Mouse (Mus musculus): ENCODE measurements around the gene Ly6g6f.
"Not testable (repeated sequence)": the region's sequence is repeated elsewhere in the genome, so short reads cannot be mapped to it uniquely, and the experiment has no call there.

The Ly6g6f gene

DNA sequence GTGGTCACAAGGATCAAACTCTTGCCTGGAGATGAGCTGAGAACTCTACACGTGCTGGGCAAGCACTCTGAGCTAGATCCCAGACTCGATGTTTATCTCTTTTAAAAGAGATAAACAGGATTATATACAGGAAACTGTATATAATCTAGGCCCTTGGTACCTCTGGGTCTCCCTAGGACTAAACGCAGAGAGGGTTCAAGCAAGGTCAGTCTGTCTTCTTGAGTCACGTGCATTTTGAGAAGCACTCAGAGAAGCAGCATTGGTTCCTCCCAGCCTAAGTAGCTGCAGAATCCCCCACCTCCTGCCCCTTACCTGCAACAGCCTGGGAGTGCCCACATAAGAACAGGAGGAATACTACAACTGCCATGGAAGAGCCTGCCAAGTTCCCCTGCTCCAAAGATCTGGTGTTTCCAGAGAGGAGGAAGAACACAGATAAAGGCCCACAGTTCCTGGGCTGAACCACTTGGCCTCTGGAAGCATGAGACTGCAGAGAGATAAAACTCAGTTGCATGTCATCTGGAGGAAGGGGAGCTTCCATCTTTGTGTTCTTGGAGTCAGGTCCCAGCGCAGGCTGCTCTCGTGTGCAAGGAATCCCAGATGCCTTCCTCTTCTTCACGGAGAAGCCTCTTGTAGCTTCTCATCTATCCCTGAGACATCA, at the start of gene Ly6g6f:
Gene Ly6g6f, minus strand, starts transcription at position 403 of the 658 bp plus-strand sequence.
- no peak for DNase-seq (ENCODE audit: low spot score in 2 of 2)

DNA sequence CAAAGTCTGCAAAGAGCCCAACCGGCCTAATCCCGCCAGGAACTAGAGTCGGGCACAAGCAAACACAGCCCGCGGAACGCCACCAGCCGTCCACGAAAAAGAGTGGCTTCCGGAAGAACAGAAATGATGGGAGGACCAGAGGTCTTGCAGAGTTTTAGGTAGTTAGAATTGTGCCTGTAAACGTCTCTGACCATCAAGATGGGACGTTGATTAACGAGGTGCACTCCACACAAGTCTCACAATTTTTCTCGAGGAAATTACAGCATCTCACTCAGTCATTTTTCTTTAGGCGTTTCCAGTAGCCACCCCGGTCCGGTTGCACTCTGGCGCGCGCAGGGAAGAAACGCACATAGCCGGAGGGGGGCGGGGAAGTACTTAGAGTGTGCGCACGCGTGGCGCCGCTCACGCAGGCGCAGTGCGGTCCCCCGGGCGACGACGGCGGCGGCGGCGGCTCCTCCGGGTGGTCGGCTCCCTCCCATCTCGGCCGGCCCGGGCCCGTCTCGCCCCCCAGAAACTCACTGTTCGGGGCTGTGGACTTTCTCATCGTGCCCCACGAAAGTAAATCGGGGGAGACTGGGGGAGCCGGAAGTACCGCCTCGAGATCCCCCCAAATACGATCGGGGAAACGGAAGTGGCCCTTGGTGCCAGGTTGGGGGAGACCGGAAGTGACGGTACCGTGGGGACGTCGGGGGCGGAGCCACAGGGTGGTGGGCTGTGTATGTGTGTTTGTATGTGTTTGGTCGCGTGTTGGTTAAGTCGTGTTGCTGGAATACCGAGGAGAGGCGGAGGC, 49.6 kb upstream of the Ly6g6f start, which contains the start of gene Bag6:
Gene Bag6, plus strand, starts transcription at position 378 of the 790 bp plus-strand sequence.
- peak; percentile 87 to 89 for DNase-seq (ENCODE audit: low spot score in 2 of 2)

DNA sequence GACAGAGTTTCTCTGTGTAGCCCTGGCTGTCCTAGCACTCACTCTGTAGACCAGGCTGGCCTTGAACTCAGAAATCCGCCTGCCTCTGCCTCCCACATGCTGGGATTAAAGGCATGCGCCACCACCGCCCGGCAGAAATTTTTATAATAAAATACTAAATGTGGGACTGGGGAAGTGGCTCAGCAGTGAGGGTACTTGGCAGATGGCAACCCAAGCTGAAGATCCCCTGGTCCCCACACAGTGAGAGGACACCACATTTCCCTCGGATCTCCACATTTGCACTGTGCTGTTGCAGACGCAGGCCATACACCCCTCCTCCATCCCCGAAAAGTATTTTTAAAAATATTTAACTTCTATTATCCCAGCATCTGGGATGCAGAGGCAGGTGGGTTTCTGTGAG, 48.1 kb upstream of the Ly6g6f start:
- DNase-seq (ENCODE audit: low spot score in 2 of 2): no peak

DNA sequence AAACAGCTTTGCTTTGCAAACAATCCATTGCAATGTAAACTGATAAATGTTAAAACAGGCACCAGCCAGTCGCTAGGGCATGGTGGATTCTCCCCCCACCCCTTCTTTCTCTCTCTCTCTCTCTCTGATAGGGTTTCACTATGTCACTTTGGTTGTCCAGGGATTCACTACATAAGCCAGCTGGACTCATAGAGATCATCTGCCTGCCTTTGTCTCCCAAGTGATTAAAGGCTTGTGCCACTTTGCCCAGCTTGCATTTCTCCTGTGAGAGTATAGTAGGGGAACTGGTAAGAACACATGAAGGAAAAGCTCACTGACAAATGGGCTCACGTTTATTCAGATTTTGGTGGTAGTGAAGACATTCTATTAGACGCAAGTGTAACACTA, 46.8 kb upstream of the Ly6g6f start:
- DNase-seq (ENCODE audit: low spot score in 2 of 2): no peak

DNA sequence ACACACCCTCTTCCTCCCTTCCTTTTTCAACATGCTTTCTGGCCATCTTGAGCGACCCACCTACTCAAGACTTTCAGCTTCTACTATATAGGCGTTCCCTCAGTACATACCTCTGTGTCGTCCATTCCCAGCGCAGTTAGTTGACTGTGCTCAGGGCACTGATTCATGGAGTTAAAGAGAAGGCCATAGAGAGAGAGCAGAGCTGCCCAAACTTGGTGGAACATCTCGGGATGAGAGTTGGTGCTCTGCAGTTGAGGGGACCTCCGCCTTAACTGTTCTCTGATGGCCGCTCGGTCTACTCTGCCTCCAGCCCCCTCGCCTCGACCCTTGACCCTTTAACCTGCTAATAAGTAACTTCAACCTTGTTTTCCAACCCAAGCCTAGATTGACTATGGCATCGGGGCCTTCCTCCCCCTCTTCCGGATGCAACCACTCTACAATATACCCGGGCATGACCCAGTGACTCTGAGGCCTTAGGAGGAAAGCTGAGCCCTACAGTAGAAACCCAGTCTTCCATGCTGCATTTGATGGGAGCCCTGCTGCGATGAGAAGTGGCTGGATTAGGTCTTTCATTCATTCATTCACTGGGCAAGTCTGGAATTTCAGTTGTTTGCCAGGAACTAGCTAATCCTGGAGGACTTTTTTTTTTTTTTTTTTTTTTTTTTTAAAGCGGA, 46.2 kb upstream of the Ly6g6f start, which contains the start of gene Apom:
Gene Apom, minus strand, starts transcription at position 551 of the 674 bp plus-strand sequence.
- DNase-seq (ENCODE audit: low spot score in 2 of 2): no peak

DNA sequence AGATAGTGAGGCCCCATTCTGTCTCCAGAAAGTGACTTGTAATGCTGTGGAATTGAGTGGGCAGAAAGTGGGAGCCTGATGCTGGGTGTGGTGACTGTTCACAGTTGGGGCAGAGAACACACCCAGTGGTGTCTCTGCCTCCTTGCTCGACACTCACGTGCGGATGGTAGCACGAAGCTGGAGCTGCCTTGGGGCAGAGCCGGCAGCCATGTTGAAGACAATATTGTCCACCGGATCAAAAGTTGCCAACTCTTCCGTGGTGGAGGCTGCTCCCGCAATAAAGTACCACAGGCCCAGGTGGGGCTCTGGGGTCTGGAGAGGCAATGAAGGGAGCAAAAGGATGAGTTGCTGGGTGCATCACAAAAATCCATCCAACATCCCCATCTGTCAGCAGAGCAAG, 45.6 kb upstream of the Ly6g6f start:
- no peak for DNase-seq (ENCODE audit: low spot score in 2 of 2)

DNA sequence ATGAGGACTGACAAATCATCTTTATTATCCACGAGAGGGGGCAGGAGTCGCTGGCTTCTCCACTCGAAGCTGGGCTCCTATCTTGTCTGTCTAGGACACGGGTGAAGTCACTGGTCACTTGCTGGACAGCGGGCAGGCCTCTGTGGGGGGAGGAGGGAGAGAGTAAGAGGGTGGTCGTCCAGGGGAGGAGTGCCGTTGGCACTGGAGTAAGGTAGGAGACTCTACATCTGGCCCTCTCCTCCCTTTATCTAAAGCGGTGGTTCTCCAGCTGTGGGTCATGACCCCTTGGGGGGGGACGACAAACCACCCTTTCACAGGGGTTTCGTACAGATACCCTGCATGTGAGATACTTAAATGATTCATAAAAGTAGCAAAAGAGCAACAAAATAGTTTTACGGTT, 43.6 kb upstream of the Ly6g6f start:
- no peak for DNase-seq (ENCODE audit: low spot score in 2 of 2)

DNA sequence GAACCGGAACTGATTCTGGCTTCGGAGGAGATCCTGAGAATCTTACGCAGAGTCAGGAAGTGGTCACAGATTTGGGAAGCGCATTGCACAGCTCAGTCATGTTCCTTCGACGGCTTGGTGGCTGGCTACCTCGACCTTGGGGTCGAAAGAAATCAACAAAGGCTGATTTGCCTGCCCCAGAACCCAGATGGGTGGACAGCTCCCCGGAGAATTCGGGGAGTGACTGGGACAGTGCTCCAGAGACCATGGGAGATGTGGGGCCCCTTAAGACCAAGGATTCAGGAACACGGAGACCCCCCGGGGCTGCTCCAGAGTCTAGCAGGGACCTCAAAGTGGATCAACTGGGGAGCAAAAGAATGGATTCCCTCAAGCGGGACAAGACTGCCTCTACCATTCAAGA, 41.6 kb upstream of the Ly6g6f start:
- no peak for DNase-seq (ENCODE audit: low spot score in 2 of 2)

DNA sequence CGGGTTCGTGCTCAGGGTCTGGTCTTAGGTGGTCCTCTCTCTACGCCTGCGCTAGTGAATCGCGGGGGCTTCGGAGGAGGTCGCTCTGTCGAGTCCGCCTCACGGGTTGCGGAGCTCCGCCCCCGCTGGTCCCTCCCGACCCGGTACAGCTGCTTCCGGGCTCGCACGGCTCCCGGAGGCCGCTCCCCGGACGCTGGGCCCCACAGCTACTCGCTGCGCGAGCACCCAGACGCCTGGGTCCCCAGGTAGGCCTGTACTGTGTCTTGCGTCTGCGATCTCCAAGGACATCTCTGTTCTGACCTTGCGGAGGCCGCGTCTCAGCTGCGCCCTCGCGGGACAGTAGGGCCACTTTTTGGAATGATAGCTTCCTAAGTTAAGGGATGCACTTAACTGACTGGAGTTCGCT, 40.8 kb upstream of the Ly6g6f start, which contains the start of gene D17H6S53E:
Gene D17H6S53E, plus strand, starts transcription at position 168 of the 406 bp plus-strand sequence.
- DNase-seq (ENCODE audit: low spot score in 2 of 2): peak; percentile 61 to 67

DNA sequence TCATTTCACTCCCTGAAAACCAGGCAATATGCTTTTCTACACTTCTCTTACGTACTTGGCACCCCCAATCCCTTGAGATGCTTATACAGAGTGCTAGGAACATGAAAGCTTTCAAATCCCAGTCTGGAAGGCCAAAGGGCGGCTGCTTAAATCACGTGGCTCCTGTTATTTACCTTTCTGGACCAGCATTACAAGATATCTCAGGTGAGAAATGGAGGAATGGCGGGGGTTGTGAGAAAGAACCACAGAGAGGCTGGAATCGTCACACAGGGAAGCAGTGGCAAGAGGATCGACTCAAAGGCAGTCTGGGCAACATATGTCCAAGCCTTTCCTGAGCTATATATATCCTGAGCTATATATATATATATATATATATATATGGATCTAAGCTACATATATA, 40.2 kb upstream of the Ly6g6f start:
- no peak for DNase-seq (ENCODE audit: low spot score in 2 of 2)

DNA sequence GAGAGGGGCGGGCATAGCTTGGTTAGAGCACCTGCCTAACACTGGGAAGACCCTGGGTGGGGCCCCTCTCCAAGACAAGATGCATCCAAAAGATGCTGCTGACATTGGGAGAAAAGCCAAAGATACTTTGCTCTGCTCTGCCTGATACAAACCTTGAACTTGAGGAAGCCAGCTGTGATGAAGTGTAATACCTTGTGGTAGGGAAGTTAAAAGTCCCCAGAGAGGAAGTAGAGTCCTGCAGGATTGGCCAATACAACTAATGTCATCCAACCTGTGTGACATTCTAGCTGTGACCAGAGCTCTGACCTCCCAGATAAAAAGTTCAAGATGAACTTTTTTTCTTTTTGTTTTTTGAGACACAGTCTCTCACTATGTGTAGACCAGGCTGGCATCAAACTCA, 39.7 kb upstream of the Ly6g6f start:
- no peak for DNase-seq (ENCODE audit: low spot score in 2 of 2)

DNA sequence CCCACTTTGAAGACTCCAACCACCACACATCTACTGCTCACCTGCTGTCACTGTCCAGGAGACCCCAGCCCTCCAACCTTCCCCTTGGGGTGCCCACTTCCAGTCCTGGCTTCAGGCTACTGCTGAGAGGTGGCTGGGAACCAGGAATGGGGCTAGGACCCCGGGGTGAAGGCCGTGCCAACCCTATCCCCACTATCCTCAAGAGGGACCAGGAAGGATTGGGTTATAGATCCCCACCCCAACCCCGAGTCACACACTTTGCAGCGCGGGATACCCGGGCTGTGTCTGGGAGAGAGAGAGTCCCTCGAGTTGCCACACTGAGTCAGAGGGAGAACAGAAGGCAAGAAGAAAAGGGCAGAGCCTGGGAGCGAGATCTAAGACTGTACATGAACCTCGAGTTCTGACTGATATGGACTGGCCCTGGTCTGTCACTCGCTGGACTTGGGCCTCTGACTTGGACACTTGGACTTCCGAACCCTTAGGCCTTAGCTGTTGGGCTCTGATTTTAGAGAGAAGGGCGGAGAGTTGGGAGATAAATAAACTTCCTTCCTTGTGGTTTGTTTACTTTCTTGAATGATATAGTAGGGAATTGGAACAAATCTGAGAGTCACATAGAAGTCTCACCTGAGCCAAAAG, 39.0 kb upstream of the Ly6g6f start:
- DNase-seq (ENCODE audit: low spot score in 2 of 2): not testable (repeated sequence)

DNA sequence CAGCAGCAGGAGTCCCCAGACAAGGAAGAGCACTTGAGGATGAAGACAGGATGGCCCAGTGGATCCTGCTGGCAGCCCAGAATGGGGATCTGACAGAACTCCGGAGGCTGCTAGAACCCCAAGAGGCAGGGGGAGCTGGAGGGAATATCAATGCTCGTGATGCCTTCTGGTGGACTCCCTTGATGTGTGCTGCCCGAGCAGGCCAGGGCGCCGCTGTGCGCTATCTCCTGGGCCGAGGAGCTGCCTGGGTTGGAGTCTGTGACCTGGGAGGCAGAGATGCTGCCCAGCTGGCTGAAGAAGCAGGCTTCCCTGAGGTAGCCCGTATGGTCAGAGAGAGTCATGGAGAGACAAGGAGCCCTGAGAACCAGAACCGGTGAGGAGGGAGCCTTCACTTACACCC, 37.9 kb upstream of the Ly6g6f start:
- not testable (repeated sequence) for DNase-seq (ENCODE audit: low spot score in 2 of 2)

DNA sequence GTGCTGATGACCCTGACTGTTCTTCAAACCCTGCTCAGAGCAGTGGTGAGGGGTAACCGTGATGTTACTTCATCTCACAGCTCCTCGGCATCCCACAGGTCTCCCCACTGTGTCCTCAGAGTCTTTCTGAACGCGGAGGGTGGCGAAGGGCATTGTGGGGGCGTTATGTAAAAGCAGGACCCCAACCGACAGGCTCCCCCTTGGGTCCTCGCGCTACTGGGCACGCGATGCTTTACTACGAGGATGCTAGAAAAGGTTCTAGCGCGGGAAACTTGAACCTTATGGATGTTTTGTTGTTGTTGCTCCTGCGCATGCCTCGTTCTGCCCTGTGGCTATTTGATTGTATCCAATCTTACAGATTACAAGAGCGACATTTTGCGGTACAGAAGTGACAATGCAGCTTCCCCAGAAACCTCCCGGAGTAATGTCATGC, 36.5 kb upstream of the Ly6g6f start, which contains the start of gene Csnk2b:
Gene Csnk2b, minus strand, starts transcription at position 183 of the 433 bp plus-strand sequence.
- DNase-seq (ENCODE audit: low spot score in 2 of 2): peak; percentile 60 to 79

DNA sequence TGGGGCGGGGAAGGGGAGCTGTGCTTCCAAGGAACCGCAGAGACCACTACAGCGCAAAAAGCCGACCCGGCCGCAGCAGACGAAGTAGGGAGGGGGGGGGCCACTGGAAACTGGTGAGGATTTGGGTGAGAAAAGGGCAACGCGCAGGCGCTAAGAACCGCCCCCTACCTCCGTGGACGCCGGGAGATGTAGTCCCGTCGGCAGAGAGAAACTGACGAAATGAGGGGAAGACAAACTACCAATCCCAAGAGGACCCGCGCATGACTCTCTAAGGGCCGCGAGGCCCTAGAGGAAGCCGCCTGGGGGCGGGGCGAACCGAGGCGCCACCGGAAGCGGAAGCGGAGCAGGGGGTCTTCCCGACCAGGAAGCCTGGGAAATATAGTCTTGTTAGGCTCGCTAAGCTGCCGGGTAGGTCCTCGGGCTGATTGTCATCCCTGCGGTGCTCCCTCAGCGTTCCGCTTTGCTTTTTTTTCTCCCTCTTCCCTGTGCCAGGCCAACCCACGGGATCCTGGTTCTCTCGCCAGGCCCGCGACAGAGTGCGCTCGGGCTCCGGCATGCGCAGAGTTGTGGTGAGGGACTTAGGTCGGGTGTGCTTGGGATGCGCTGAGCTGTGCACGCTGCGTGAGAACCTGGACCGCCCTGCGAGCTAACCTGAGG, 35.9 kb upstream of the Ly6g6f start, which contains the start of gene Gpank1:
Gene Gpank1, plus strand, starts transcription at position 313 of the 657 bp plus-strand sequence.
- DNase-seq (ENCODE audit: low spot score in 2 of 2): peak; percentile 97 to 99

DNA sequence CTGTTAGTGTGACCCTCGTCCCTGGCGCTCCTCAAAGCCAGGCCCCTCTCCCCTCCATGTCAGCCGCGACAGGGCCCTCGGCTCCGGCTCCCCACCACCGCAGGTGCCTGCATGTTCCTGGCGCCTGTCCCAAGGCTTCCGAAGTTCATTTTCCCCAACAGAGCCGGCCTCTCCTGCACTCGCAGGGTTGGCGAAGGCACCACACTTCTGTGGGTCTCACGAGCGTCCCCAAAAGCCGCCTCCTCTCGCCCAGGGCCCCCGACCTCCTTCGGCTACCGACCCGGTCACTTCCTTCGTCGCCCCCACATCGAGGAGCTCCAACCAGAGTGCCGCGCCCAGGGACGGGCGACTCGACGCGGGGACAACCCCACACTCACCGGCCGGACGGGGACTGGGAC, 35.3 kb upstream of the Ly6g6f start:
- peak in 1 of 2 experiments; percentile 36 for DNase-seq (ENCODE audit: low spot score in 2 of 2)

DNA sequence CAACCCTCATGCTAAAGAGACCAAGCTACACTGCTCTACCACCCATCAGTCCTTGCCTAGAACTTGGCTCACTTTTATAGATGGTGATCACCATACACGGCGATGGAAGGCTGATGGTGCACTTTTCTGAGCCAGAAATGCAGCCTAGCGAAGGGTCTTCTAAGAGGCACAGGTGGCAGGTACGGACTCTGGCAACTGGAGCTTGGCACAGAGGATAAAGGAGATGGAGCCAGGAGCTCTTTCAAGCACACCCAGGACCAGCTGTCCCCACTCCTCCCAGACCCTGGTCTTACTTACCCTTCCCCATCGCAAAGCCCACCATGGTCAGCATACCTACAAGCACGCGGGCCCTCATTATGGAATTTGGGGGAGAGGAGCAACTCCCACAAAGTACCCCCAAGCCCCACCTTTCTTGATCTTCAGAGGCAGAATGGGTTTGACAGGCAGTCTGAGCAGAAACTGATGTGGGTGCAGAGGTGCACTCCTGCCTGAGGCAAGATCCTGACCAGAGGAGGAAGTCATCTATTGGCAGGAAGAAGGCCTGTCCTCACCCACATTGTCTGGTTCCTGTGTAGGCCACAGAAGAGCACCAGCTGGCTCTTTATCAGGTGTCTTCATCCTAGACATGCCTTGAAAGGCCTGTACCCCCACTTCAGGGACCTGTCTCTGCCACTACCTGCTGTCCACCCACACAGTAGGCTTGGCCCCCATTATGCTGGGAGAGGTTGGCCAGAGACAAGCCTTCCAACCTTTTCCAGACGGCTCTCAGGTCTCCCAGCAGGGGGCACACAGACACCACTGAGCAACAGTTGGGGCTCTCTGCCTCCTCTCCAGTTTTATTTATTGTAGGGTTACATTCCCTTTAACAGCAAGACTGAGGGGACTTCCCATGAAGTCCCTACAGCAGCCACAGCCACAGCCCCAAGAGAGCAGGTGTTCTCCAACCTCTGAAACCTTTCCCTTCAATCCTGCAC, 29.9 kb upstream of the Ly6g6f start, which contains the start of gene Ly6g5b:
Gene Ly6g5b, minus strand, starts transcription at position 383 of the 974 bp plus-strand sequence.
- no peak for DNase-seq (ENCODE audit: low spot score in 2 of 2)

DNA sequence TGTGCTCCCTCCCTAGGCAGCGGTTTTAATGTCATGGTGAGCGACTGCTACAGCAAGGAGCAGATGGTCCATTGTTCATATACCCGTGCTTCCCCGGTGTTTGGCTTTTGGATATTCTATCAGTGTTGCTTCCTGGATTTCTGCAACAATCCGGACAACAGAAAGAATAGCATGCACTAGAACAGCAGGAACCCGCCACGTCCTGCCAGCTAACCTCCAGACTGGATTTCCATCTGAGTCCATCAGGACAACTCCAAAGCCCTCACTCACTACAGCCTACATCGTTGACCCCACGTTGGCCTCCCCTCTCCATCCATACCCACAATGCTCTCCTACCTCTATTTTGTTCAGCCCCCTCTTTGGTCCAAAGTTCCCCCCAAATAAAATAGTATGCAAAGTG, 26.4 kb upstream of the Ly6g6f start:
- DNase-seq (ENCODE audit: low spot score in 2 of 2): no peak

DNA sequence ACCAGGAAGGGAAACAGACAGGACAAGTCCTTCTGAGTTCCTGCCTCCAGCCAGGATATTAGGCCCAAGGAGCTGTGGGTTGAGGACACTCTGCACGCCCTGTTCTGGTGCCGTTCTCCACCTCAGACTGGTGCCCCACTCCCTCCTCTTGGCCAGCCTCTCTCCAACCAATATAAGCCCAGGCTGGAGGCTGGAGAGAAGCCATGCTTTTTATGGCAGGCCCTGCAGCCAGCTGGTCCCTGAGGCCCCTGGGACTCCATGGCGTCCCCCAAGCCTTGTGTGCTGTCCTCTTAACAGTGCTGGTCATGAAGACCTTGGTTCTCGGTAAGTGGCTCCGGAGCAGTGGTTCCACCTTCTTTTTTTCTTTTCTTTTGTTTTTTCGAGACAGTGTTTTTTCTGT, 22.7 kb upstream of the Ly6g6f start, which contains the start of gene Ly6g5c:
Gene Ly6g5c, plus strand, starts transcription at position 183 of the 400 bp plus-strand sequence.
- no peak for DNase-seq (ENCODE audit: low spot score in 2 of 2)

DNA sequence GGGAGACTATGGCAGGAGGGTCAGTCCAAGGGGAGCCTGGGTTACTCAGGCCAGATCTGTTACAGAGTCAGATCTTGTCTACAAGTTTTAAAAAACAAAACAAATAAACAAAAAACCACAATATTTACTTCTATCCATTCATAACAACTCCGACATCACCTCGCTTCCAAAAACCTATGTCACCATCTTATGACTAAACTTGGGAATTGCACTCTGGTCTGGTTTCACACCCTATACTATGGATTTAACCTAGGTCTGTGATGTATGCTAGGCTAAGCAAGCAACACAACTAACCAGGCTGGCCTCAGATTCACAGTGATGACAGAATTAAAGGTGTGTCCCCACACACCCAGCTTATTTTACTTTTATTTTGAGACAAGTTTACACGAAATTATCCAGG, 21.1 kb upstream of the Ly6g6f start:
- DNase-seq (ENCODE audit: low spot score in 2 of 2): no peak
